Mouse (Mus musculus) heart, adult 2 months (tissue): Measurements from ENCODE around the gene Filip1. TPM values are rescaled to one million over a fixed set of nuclear protein-coding genes. Genes with fewer than 3 reads are reported as not detected.

Source experiments
- DNase-seq, 2 experiments: peaks; one replicate each; pipeline ENCODE4 v3.0.0; 2021
- H3K27ac ChIP-seq: fragments of 200-600 bp; 2 replicates; pipeline ENCODE4 v1.8.1; 2022
- H3K27me3 ChIP-seq: fragments of 200-500 bp; 2 replicates; pipeline ENCODE4 v1.6.1; 2012; ENCODE audit warnings: mild to moderate bottlenecking, low read length, inconsistent platforms, mixed read lengths; ENCODE audit not compliant: control insufficient read depth, insufficient read depth
- H3K36me3 ChIP-seq: fragments of 200-500 bp; 2 replicates; pipeline ENCODE4 v1.6.1; 2012; ENCODE audit warnings: low read length, inconsistent platforms; ENCODE audit not compliant: control insufficient read depth, insufficient read depth
- H3K4me1 ChIP-seq: fragments of 200-500 bp; 2 replicates; pipeline ENCODE4 v1.6.1; 2011; ENCODE audit warnings: low read length; ENCODE audit not compliant: control insufficient read depth, insufficient read depth
- H3K4me3 ChIP-seq: fragments of 200-600 bp; 2 replicates; pipeline ENCODE4 v1.8.1; 2022
- H3K79me2 ChIP-seq: fragments of 200-500 bp; replicated peaks from 2 replicates; pipeline ENCODE4 v1.6.1; 2012; ENCODE audit warnings: mild to moderate bottlenecking, inconsistent platforms, low read length, moderate library complexity, mixed read lengths; ENCODE audit not compliant: control insufficient read depth, insufficient read depth
- H3K9ac ChIP-seq: fragments of 200-500 bp; 2 replicates; pipeline ENCODE4 v1.6.1; 2012; ENCODE audit warnings: low read depth, mild to moderate bottlenecking, control low read depth, inconsistent platforms, low read length, mixed read lengths
- CTCF ChIP-seq: fragments of 200-600 bp; IDR thresholded peaks from 2 replicates; pipeline ENCODE4 v1.8.1; 2022; ENCODE audit warnings: antibody characterized with exemption, mild to moderate bottlenecking, moderate library complexity
- EP300 ChIP-seq: fragments of 200-500 bp; IDR thresholded peaks from 2 replicates; pipeline ENCODE4 v1.6.1; 2011; ENCODE audit warnings: low read depth, low read length, control low read depth; ENCODE audit not compliant: insufficient read depth
- POLR2A ChIP-seq: fragments of 200-500 bp; IDR thresholded peaks from 2 replicates; pipeline ENCODE4 v1.6.1; 2011; ENCODE audit warnings: mild to moderate bottlenecking, low read depth, low read length, control low read depth; ENCODE audit not compliant: insufficient read depth
- WGBS: fragments of 180-500 bp; shearing (Covaris S2); methylation state at CpG from one replicate; pipeline ENCODE4 v1.1.7; 2018; 5-methylcytosine and 5-hydroxymethylcytosine counted together
- intact Hi-C: fragments of 180-260 bp; cut with DNase I; formaldehyde crosslinking; loops from one replicate; pipeline ENCODE4 v1.15.1; 2025
- polyA plus RNA-seq: library from polyadenylated mRNA; depleted of rRNA; stranded (reverse); fragments of >200 nt; gene quantifications from 2 replicates; pipeline ENCODE4 v1.2.3, GENCODE M21; 2012
- total RNA-seq, 2 experiments: library from RNA; stranded (reverse); gene quantifications; 2 replicates each; pipeline ENCODE4 v1.2.3; 2021

The Filip1 gene
- total and polyA plus RNA-seq, 3 experiments = 18.8 to 126 (median 91.1) TPM

DNA sequence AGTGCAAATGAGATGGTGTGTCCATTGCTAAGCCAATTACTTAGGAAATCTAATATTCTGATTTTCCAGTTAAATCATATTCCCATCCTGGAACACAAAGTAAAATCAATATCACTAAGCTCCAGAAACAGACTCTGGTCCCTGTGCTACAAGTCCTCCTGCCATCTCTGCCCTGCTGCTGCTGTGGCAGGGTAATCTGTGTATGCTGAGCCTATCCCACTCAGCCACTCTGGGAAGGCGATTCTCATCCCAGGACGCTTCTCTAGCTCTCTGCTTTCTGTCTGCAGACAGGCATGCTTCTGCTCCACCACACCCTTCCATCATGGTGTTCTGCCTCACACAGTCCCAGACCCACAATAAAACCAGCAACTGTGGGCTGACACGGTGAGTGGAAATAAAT is 7.8 kb upstream of the Filip1 start:
- intact Hi-C loops = loop anchor here (10.0 kb wide), 1 partner anchor 1246 kb away; no protein-coding TSS in a partner anchor
- Histone ChIP-seq H3K27ac (no peak overlapping the region), H3K4me1 (peaks cover 1% of the 10 kb centered on the region; the same call in 1 of the 2 replicates), H3K36me3 (no peaks in the 10 kb centered on the region), H3K9ac (no peak overlapping the region), H3K79me2 (no peaks in the 10 kb centered on the region), H3K27me3 (no peaks in the 10 kb centered on the region), H3K4me3 (no peak overlapping the region)
- 51% methylated on average over 3 of the region's 3 CpGs for WGBS
- DNase-seq = no peak
- TF ChIP-seq POLR2A (no peak), CTCF (no peak), EP300 (no peak)

DNA sequence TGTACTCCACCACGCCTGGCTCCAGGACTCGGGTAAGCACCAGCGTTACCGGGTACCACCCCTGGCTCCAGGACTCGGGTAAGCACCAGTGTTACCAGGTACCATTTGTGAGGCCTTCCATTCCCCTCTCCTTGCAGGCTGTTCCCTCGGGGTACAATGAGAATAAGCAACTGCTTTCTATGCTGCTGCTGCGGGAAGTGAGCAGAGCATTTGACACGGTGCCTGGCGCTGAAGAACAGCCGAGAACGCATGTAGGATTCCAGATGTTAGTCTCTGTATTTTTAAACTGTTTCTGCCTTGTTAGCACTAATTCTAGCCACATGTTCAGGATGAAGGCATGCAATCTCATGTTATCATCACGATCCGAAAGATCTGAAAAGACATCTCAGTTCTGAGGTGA is 635 bp downstream of the Filip1 start:
- Histone ChIP-seq H3K4me1 (no peaks in the 10 kb centered on the region), H3K9ac (no peak overlapping the region), H3K27me3 (no peaks in the 10 kb centered on the region), H3K79me2 (no peaks in the 10 kb centered on the region), H3K36me3 (no peaks in the 10 kb centered on the region), H3K4me3 (no peak overlapping the region), H3K27ac (no peak overlapping the region)
- intact Hi-C loops = no loop called here
- DNase-seq = no peak
- TF ChIP-seq CTCF (no peak), POLR2A (no peak), EP300 (no peak)
- 84% methylated on average over 13 of the region's 13 CpGs for WGBS

DNA sequence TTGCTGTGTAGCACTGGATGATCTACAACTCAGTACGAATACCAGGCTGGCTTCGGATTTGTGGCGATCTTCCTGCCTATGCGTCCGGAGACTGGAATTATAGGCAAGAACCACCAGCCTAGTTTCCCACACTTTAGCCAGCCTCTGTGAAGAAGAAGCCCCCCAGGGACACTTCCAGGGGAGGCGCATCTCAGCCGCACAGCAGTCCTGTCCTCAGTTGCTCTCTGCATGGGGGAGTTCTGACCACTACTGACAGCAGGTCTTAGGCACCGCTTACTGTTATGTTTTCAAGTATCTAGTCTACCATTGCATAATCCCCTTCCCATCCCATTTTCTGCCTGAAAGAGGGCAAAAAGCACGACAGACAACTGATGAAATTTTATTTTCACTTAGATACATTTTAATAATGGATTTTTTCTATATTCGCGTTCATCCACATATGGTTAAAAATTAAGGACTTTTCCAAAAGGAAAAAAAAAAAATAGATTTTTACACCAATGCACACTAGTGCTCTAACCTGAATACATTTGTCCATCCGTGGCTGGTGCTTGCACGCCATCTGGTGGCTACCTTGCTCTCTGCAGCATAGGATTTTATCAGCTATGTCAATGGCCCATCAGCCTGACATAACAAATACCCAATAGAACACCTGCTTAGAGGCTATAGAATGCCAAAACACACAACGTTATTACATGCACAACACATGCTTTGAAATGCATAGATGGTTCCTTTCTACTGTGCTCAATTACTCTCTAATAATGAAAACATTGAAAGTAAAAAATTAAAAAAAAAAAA is 10.1 kb downstream of the Filip1 start:
- intact Hi-C loops = loop anchor here (1.0 to 2.0 kb wide), 3 partner anchors 24 to 196 kb away; no protein-coding TSS in a partner anchor
- 47% methylated on average over 14 of the region's 14 CpGs for WGBS
- Histone ChIP-seq H3K4me1 (no peaks in the 10 kb centered on the region; the same call in 1 of the 2 replicates), H3K27me3 (no peaks in the 10 kb centered on the region), H3K79me2 (no peaks in the 10 kb centered on the region), H3K4me3 (no peak overlapping the region), H3K9ac (no peak overlapping the region), H3K36me3 (no peaks in the 10 kb centered on the region), H3K27ac (no peak overlapping the region)
- peak; percentile 79 to 88 for DNase-seq
- TF ChIP-seq EP300 (peak; percentile 98), CTCF (no peak; the same call in none of the 2 replicates)

DNA sequence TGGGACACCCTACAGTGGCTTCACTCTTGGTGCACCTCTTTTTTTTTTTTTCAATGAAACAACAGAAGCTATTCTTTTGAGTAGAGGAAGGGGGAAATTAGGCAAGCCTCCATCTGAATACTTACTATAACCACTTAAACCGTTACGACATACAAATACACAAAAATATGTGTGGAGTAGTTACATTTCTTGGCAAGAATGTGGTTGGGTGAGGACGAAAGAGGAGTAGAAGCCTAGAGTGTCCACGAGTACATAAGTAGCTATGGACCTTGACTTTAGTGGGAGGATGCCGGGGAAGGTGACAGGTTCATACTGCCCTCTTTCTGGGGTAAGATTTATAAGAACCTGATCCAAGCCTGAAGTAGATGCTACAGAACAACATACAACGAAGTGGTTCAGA is 15.4 kb downstream of the Filip1 start:
- intact Hi-C loops = no loop called here
- Histone ChIP-seq H3K79me2 (no peaks in the 10 kb centered on the region), H3K4me3 (no peak overlapping the region), H3K4me1 (no peaks in the 10 kb centered on the region), H3K9ac (no peak overlapping the region), H3K36me3 (no peaks in the 10 kb centered on the region), H3K27ac (no peak overlapping the region), H3K27me3 (no peaks in the 10 kb centered on the region)
- DNase-seq = no peak
- WGBS = 86% methylated on average over 6 of the region's 6 CpGs
- TF ChIP-seq EP300 = no peak
- no peak for TF ChIP-seq POLR2A
- TF ChIP-seq CTCF = no peak

DNA sequence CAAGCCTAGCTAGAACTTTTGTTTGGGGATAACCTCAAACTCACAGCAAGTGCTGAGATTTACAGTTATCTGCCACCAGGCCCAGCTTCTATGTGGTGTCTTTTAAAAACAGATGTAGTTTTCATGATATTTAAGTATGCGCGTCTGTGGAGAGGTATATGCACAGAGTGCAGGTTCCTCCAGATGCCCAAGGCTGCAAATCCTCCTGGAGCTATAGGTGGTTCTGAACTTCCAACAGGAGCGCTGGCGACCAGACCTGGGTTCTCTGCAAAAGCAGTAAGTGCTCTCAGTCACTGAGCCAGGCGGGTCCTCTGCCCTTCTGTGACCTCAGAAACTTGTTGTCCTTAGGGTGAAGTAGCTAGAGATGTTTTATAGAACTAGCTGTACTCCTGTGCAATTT is 18.4 kb downstream of the Filip1 start:
- H3K4me3 ChIP-seq = no peak overlapping the region
- TF ChIP-seq CTCF (no peak), POLR2A (no peak), EP300 (no peak)
- no peaks in the 10 kb centered on the region for H3K79me2 ChIP-seq
- no peak overlapping the region for H3K27ac ChIP-seq
- no peaks in the 10 kb centered on the region; the same call in 1 of the 2 replicates for H3K36me3 ChIP-seq
- H3K4me1 ChIP-seq = no peaks in the 10 kb centered on the region; the same call in 1 of the 2 replicates
- no peak for DNase-seq
- WGBS = 93% methylated on average over 5 of the region's 5 CpGs
- H3K27me3 ChIP-seq = no peaks in the 10 kb centered on the region
- no peak overlapping the region for H3K9ac ChIP-seq
- intact Hi-C loops = no loop called here

DNA sequence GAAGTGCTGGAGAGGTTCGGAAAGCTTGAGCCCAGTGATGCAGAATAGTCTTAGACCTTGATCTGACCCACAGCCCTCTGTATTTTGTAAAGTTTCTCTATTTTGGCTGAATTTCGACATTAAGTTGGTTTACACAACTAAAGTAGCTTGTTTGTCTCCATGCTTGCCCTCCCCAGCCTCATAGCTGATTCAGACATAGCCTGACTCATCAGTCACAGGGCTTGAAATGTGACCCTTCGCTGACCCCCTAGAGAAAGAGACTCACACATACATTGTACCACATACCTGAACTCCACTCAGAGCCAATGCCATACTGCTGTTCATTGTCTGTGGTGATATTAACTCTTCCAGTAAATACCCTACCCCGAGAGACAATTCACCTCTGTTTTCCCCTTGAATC is 19.6 kb downstream of the Filip1 start:
- Histone ChIP-seq H3K9ac (no peak overlapping the region), H3K79me2 (no peaks in the 10 kb centered on the region), H3K4me3 (no peak overlapping the region), H3K27me3 (no peaks in the 10 kb centered on the region), H3K27ac (no peak overlapping the region), H3K36me3 (no peaks in the 10 kb centered on the region; the same call in 1 of the 2 replicates), H3K4me1 (no peaks in the 10 kb centered on the region; the same call in 1 of the 2 replicates)
- intact Hi-C loops = no loop called here
- TF ChIP-seq EP300 = no peak
- no peak for DNase-seq
- 78% methylated on average over 4 of the region's 4 CpGs for WGBS
